Mouse (Mus musculus) myocyte (in vitro differentiated cells): ENCODE data around the gene Tent4b.

Source experiments
- CEBPB ChIP-seq: IDR thresholded peaks from 2 replicates; pipeline ENCODE4 v1.6.1; 2011; ENCODE audit warnings: mild to moderate bottlenecking, moderate library complexity; ENCODE audit not compliant: poor library complexity, insufficient read depth, severe bottlenecking
- E2F4 ChIP-seq: IDR thresholded peaks from one replicate; pipeline ENCODE4 v1.6.1; 2011; ENCODE audit warnings: mild to moderate bottlenecking, control low read depth, moderate library complexity; ENCODE audit not compliant: insufficient read depth
- MAX ChIP-seq: IDR thresholded peaks from one replicate; pipeline ENCODE4 v1.6.1; 2011; ENCODE audit warnings: low read depth, mild to moderate bottlenecking, control low read depth
- MYOD1 ChIP-seq, 3 experiments: IDR thresholded peaks; one replicate each; pipeline ENCODE4 v1.6.1; 2011; ENCODE audit warnings: control low read depth in 2 of 3, low read depth in 2 of 3, mild to moderate bottlenecking in 2 of 3, moderate library complexity in 1 of 3; ENCODE audit not compliant: insufficient read length in 2 of 3, control insufficient read depth in 1 of 3
- MYOG ChIP-seq, 3 experiments: IDR thresholded peaks; one replicate each; pipeline ENCODE4 v1.6.1; 2011; ENCODE audit warnings: control low read depth in 2 of 3, low read depth in 2 of 3, mild to moderate bottlenecking in 2 of 3; ENCODE audit not compliant: insufficient read length in 2 of 3, control insufficient read depth in 1 of 3, insufficient read depth in 1 of 3
- POLR2A ChIP-seq: IDR thresholded peaks from one replicate; pipeline ENCODE4 v1.6.1; 2011; ENCODE audit warnings: low read depth, mild to moderate bottlenecking, control low read depth, moderate library complexity; ENCODE audit not compliant: insufficient read length
- POLR2AphosphoS2 ChIP-seq: IDR thresholded peaks from one replicate; pipeline ENCODE4 v1.6.1; 2011; ENCODE audit warnings: low read depth, control low read depth; ENCODE audit not compliant: insufficient read length
- REST ChIP-seq: IDR thresholded peaks from one replicate; pipeline ENCODE4 v1.6.1; 2011; ENCODE audit warnings: mild to moderate bottlenecking, control low read depth, moderate library complexity; ENCODE audit not compliant: insufficient read depth, insufficient read length
- SRF ChIP-seq: IDR thresholded peaks from one replicate; pipeline ENCODE4 v1.6.1; 2011; ENCODE audit warnings: low read depth; ENCODE audit not compliant: control insufficient read depth, insufficient read length
- TCF12 ChIP-seq: IDR thresholded peaks from one replicate; pipeline ENCODE4 v1.6.1; 2011; ENCODE audit warnings: mild to moderate bottlenecking, control low read depth; ENCODE audit not compliant: poor library complexity, insufficient read depth, severe bottlenecking
- TCF3 ChIP-seq: IDR thresholded peaks from one replicate; pipeline ENCODE4 v1.6.1; 2011; ENCODE audit warnings: low read depth, control low read depth; ENCODE audit not compliant: insufficient read length
- USF1 ChIP-seq: IDR thresholded peaks from one replicate; pipeline ENCODE4 v1.6.1; 2011; ENCODE audit warnings: low read depth, mild to moderate bottlenecking, control low read depth, moderate library complexity

DNA sequence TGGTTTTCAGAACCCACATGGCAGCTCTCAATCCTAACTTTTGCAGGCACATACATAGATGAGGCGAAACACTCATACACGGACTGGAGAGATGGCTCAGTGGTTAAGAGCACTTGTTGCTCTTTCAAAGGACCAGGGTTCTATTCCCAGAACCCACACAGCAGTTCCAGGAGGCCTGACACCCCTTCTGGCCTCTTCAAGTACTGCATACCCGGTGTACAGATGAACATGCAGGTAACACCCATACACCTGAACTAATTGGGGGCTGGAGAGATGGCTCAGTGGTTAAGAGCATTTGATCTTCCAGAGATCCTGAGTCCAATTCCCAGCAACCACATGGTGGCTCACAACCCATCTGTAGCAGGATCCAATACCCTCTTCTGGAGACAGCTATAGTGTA is 71.1 kb downstream of the Tent4b start:
- TF ChIP-seq POLR2A (no peak), MYOG (IDR thresholded peaks at IDR 0.05; ENCODE audit: control insufficient read depth in 1 of 3, insufficient read depth in 1 of 3, insufficient read length in 2 of 3, low read depth in 2 of 3) (no peak), POLR2AphosphoS2 (no peak), USF1 (no peak), MAX (no peak), TCF12 (no peak), MYOD1 (IDR thresholded peaks at IDR 0.05; ENCODE audit: control insufficient read depth in 1 of 3, insufficient read length in 2 of 3, low read depth in 2 of 3) (no peak), CEBPB (no peak), SRF (no peak), E2F4 (no peak), REST (no peak), TCF3 (no peak)
